Mouse (Mus musculus) MEL (cell line): ENCODE results near the gene Tpcn2. TPM values are rescaled to one million over a fixed set of nuclear protein-coding genes. Genes with fewer than 3 reads are reported as not detected.

Experiments used
- DNase-seq: peaks from one replicate; pipeline ENCODE4 v3.0.0; 2011; ENCODE audit warnings: low read depth, low spot score
- H3K27ac ChIP-seq: 2 replicates; pipeline ENCODE4 v1.5.1; 2012; ENCODE audit warnings: low read depth, mild to moderate bottlenecking, control low read depth, low read length, moderate library complexity; ENCODE audit not compliant: control insufficient read depth
- H3K27me3 ChIP-seq, 2 experiments: fragments of 150-350 bp in 1 of 2; sonication (generic) in 1 of 2; 2 replicates each; pipeline ENCODE4 v1.6.1; 2012; ENCODE audit warnings: low read length in 2 of 2, mild to moderate bottlenecking in 2 of 2, improper control_type of control experiment in 1 of 2, moderate library complexity in 1 of 2; ENCODE audit not compliant: insufficient read depth in 2 of 2, control insufficient read depth in 1 of 2
- H3K36me3 ChIP-seq, 2 experiments: 2 replicates each; pipeline ENCODE4 v1.6.1; 2012 to 2014; ENCODE audit warnings: low read length in 2 of 2, improper control_type of control experiment in 1 of 2, inconsistent platforms in 1 of 2, mild to moderate bottlenecking in 1 of 2; ENCODE audit not compliant: insufficient read depth in 2 of 2, control insufficient read depth in 1 of 2
- H3K4me1 ChIP-seq, 2 experiments: fragments of 150-350 bp in 1 of 2; sonication (generic) in 1 of 2; 2 replicates each; pipeline ENCODE4 v1.6.1; 2012; ENCODE audit warnings: low read length in 2 of 2, improper control_type of control experiment in 1 of 2, mild to moderate bottlenecking in 1 of 2; ENCODE audit not compliant: insufficient read depth in 2 of 2, control insufficient read depth in 1 of 2
- H3K4me3 ChIP-seq, 2 experiments: fragments of 150-350 bp in 1 of 2; sonication (generic) in 1 of 2; 2 replicates each; pipeline ENCODE4 v1.5.1; 2012; ENCODE audit warnings: low read depth in 2 of 2, low read length in 2 of 2, mild to moderate bottlenecking in 2 of 2, moderate library complexity in 2 of 2, control low read depth in 1 of 2, improper control_type of control experiment in 1 of 2; ENCODE audit not compliant: control insufficient read depth in 1 of 2, insufficient read depth in 1 of 2
- H3K79me2 ChIP-seq: 2 replicates; pipeline ENCODE4 v1.6.1; 2012; ENCODE audit warnings: mild to moderate bottlenecking, low read length, moderate library complexity; ENCODE audit not compliant: control insufficient read depth, poor library complexity, insufficient read depth
- H3K9ac ChIP-seq: 2 replicates; pipeline ENCODE4 v1.6.1; 2012; ENCODE audit warnings: low read depth, mild to moderate bottlenecking, control low read depth, low read length, moderate library complexity; ENCODE audit not compliant: control insufficient read depth, poor library complexity, severe bottlenecking
- H3K9me3 ChIP-seq: fragments of 150-350 bp; sonication (generic); replicated peaks from 2 replicates; pipeline ENCODE4 v1.6.1; 2012; ENCODE audit warnings: mild to moderate bottlenecking, low read length, improper control_type of control experiment, moderate library complexity; ENCODE audit not compliant: insufficient read depth
- BHLHE40 ChIP-seq: IDR thresholded peaks from 2 replicates; pipeline ENCODE4 v1.6.1; 2012; ENCODE audit warnings: low read depth, mild to moderate bottlenecking, inconsistent platforms, low read length, improper control_type of control experiment, borderline replicate concordance
- E2F4 ChIP-seq: IDR thresholded peaks from 2 replicates; pipeline ENCODE4 v1.6.1; 2011; ENCODE audit warnings: low read depth, low read length, improper control_type of control experiment, borderline replicate concordance
- ELF1 ChIP-seq: IDR thresholded peaks from 2 replicates; pipeline ENCODE4 v1.6.1; 2014; ENCODE audit warnings: low read depth, mild to moderate bottlenecking, inconsistent platforms, low read length, improper control_type of control experiment, moderate library complexity
- EP300 ChIP-seq, 2 experiments: IDR thresholded peaks; 2 replicates each; pipeline ENCODE4 v1.6.1; 2011; ENCODE audit warnings: improper control_type of control experiment in 2 of 2, low read length in 2 of 2, low read depth in 1 of 2, mild to moderate bottlenecking in 1 of 2
- ETS1 ChIP-seq: IDR thresholded peaks from 2 replicates; pipeline ENCODE4 v1.6.1; 2012; ENCODE audit warnings: low read depth, mild to moderate bottlenecking, inconsistent platforms, low read length, improper control_type of control experiment, moderate library complexity
- GABPA ChIP-seq: IDR thresholded peaks from 2 replicates; pipeline ENCODE4 v1.6.1; 2012; ENCODE audit warnings: low read depth, mild to moderate bottlenecking, inconsistent platforms, low read length, improper control_type of control experiment, moderate library complexity
- JUND ChIP-seq: IDR thresholded peaks from 2 replicates; pipeline ENCODE4 v1.6.1; 2011; ENCODE audit warnings: low read depth, mild to moderate bottlenecking, improper control_type of control experiment, low read length
- MAFK ChIP-seq: IDR thresholded peaks from 2 replicates; pipeline ENCODE4 v1.6.1; 2011; ENCODE audit warnings: low read depth, mild to moderate bottlenecking, low read length, improper control_type of control experiment, borderline replicate concordance
- MAZ ChIP-seq: IDR thresholded peaks from 2 replicates; pipeline ENCODE4 v1.6.1; 2012; ENCODE audit warnings: low read depth, mild to moderate bottlenecking, inconsistent platforms, low read length, improper control_type of control experiment
- MEF2A ChIP-seq: IDR thresholded peaks from 2 replicates; pipeline ENCODE4 v1.6.1; 2014; ENCODE audit warnings: low read depth, mild to moderate bottlenecking, inconsistent platforms, low read length, improper control_type of control experiment; ENCODE audit not compliant: poor library complexity, insufficient replicate concordance, severe bottlenecking; ENCODE audit errors: extremely low read depth
- MXI1 ChIP-seq: IDR thresholded peaks from 2 replicates; pipeline ENCODE4 v1.6.1; 2011; ENCODE audit warnings: mild to moderate bottlenecking, low read depth, low read length, improper control_type of control experiment
- NRF1 ChIP-seq: IDR thresholded peaks from 2 replicates; pipeline ENCODE4 v1.6.1; 2014; ENCODE audit warnings: low read depth, mild to moderate bottlenecking, inconsistent platforms, low read length, improper control_type of control experiment, moderate library complexity; ENCODE audit not compliant: poor library complexity, insufficient read depth, severe bottlenecking
- POLR2A ChIP-seq, 2 experiments: IDR thresholded peaks; 2 replicates each; pipeline ENCODE4 v1.6.1; 2011 to 2012; ENCODE audit warnings: low read length in 2 of 2, mild to moderate bottlenecking in 2 of 2, control low read depth in 1 of 2, improper control_type of control experiment in 1 of 2, low read depth in 1 of 2, moderate library complexity in 1 of 2; ENCODE audit not compliant: control insufficient read depth in 1 of 2, insufficient read depth in 1 of 2, poor library complexity in 1 of 2
- POLR2AphosphoS2 ChIP-seq: IDR thresholded peaks from 2 replicates; pipeline ENCODE4 v1.6.1; 2011; ENCODE audit warnings: low read length, improper control_type of control experiment
- POLR2AphosphoS5 ChIP-seq: IDR thresholded peaks from 2 replicates; pipeline ENCODE4 v1.6.1; 2012; ENCODE audit warnings: low read depth, borderline replicate concordance, mild to moderate bottlenecking, inconsistent platforms, low read length, moderate library complexity, mixed read lengths
- RAD21 ChIP-seq: IDR thresholded peaks from 2 replicates; pipeline ENCODE4 v1.6.1; 2011; ENCODE audit warnings: mild to moderate bottlenecking, low read depth, low read length, improper control_type of control experiment
- TCF12 ChIP-seq: IDR thresholded peaks from 2 replicates; pipeline ENCODE4 v1.6.1; 2014; ENCODE audit warnings: low read depth, mild to moderate bottlenecking, inconsistent platforms, low read length, improper control_type of control experiment, moderate library complexity
- UBTF ChIP-seq: IDR thresholded peaks from 2 replicates; pipeline ENCODE4 v1.6.1; 2012; ENCODE audit warnings: low read depth, mild to moderate bottlenecking, inconsistent platforms, low read length, improper control_type of control experiment, moderate library complexity, borderline replicate concordance; ENCODE audit not compliant: insufficient read depth
- ZC3H11A ChIP-seq: IDR thresholded peaks from 2 replicates; pipeline ENCODE4 v1.6.1; 2012; ENCODE audit warnings: low read depth, mild to moderate bottlenecking, inconsistent platforms, low read length, improper control_type of control experiment
- ZNF384 ChIP-seq: IDR thresholded peaks from 2 replicates; pipeline ENCODE4 v1.6.1; 2012; ENCODE audit warnings: low read depth, mild to moderate bottlenecking, inconsistent platforms, low read length, improper control_type of control experiment
- polyA plus RNA-seq, 2 experiments: library from polyadenylated mRNA; stranded (reverse) in 1 of 2; unstranded in 1 of 2; fragments of >175 nt in 1 of 2; fragments of >200 nt in 1 of 2; gene quantifications; 2 replicates each; pipeline versions ENCODE4 v1.2.1 to v1.2.4; 2012; ENCODE audit warnings: low replicate concordance in 2 of 2, low read depth in 1 of 2; ENCODE audit not compliant: insufficient read length in 2 of 2, insufficient read depth in 1 of 2, missing spikeins in 1 of 2
- total RNA-seq: library from RNA; depleted of rRNA; stranded (reverse); fragments of 300-350 nt; gene quantifications from 2 replicates; pipeline ENCODE4 v1.2.3, GENCODE M21; 2012

The Tpcn2 gene
- total and polyA plus RNA-seq, 3 experiments, result 6.4 to 10.3 TPM; not detected in 1

DNA sequence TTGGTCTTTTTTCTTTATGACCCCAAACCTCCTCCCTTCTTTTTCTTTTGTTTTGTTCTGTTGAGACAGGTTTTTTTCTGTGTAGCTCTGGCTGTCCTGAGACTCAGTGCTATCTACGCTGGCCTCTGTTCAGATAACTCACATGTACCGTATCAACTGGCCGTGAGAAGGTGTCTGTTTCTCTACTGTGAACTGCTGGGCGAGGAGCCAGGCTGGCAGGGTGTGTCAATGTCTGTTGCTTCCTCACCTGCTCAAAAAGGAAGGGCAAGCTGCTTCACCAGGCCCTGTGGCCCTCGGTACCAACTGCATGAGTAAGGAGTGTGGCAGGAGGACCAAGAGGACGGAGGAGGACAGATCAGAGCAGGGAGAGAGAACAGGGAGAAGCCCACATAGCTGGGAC, 3.6 kb upstream of the Tpcn2 start:
- Histone ChIP-seq H3K27me3 (no peaks in the 10 kb centered on the region), H3K27ac (no peak overlapping the region), H3K4me1 (peaks cover 0 to 14% of the 10 kb centered on the region in 2 experiments; a peak in 3 of 4 replicates), H3K4me3 (no peak overlapping the region), H3K9ac (no peak overlapping the region), H3K36me3 (0 out of 4 replicates have a peak, but pooled peaks cover 0 to 2% of the 10 kb centered on the region in 2 experiments), H3K79me2 (peaks cover 2% of the 10 kb centered on the region), H3K9me3 (no peaks in the 10 kb centered on the region)
- peak; percentile 26 for DNase-seq
- TF ChIP-seq POLR2A (IDR thresholded peaks at IDR 0.05; ENCODE audit: control insufficient read depth in 1 of 2, insufficient read depth in 1 of 2, low read depth in 1 of 2, low read length in 2 of 2, poor library complexity in 1 of 2) (no peak), JUND (no peak), POLR2AphosphoS5 (no peak), ZNF384 (no peak), MXI1 (no peak), MEF2A (no peak), UBTF (no peak)

DNA sequence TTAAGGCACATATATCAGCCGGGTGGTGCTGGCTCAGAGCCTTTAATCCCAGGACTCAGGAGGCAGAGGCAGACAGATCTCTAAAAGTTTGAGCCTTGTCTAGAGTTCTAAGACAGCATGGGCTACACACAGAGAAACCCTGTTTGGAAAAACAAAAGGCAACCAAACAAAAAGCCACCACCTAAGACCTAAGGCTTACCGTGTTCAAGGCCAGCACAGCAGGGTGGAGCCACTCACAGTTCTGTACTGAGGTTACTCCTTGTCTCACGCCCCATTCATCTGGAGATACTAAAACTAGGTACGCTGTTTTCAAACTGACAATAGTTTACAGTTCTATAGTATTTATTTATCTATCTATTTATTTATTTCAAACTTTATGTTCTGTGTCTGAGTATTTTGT, 1.7 kb upstream of the Tpcn2 start:
- H3K27ac ChIP-seq, result no peak overlapping the region
- H3K36me3 ChIP-seq, result 0 out of 4 replicates have a peak, but pooled peaks cover 0 to 2% of the 10 kb centered on the region in 2 experiments
- no peaks in the 10 kb centered on the region for H3K9me3 ChIP-seq
- H3K9ac ChIP-seq, result no peak overlapping the region
- no peak for DNase-seq
- peaks cover 2% of the 10 kb centered on the region for H3K79me2 ChIP-seq
- no peaks in the 10 kb centered on the region for H3K27me3 ChIP-seq
- H3K4me1 ChIP-seq, result peaks cover 0 to 14% of the 10 kb centered on the region in 2 experiments; a peak in 3 of 4 replicates
- no peak overlapping the region for H3K4me3 ChIP-seq
- TF ChIP-seq BHLHE40 (no peak), POLR2AphosphoS2 (no peak)

- Histone ChIP-seq H3K79me2 (peaks cover 2% of the 10 kb centered on the region), H3K9ac (no peak overlapping the region), H3K27ac (no peak overlapping the region), H3K27me3 (no peaks in the 10 kb centered on the region), H3K4me3 (no peak overlapping the region), H3K4me1 (peaks cover 0 to 14% of the 10 kb centered on the region in 2 experiments; a peak in 3 of 4 replicates), H3K36me3 (0 out of 4 replicates have a peak, but pooled peaks cover 0 to 2% of the 10 kb centered on the region in 2 experiments), H3K9me3 (no peaks in the 10 kb centered on the region)
- TF ChIP-seq ETS1, result no peak
- no peak for TF ChIP-seq EP300 (IDR thresholded peaks at IDR 0.05; ENCODE audit: low read depth in 1 of 2, low read length in 2 of 2)
- no peak for TF ChIP-seq MAZ
- no peak for TF ChIP-seq MAFK
- no peak for TF ChIP-seq E2F4
- no peak for TF ChIP-seq GABPA
- no peak for TF ChIP-seq BHLHE40
- TF ChIP-seq POLR2A (IDR thresholded peaks at IDR 0.05; ENCODE audit: control insufficient read depth in 1 of 2, insufficient read depth in 1 of 2, low read depth in 1 of 2, low read length in 2 of 2, poor library complexity in 1 of 2), result no peak
- no peak for TF ChIP-seq MXI1
- no peak for TF ChIP-seq TCF12
- TF ChIP-seq RAD21, result no peak
- no peak for TF ChIP-seq ELF1
- no peak for TF ChIP-seq MEF2A
- TF ChIP-seq NRF1, result no peak
- no peak for TF ChIP-seq UBTF
- no peak for TF ChIP-seq JUND
- TF ChIP-seq ZC3H11A, result no peak
- no peak for TF ChIP-seq ZNF384
- no peak for DNase-seq
Observed at GRCm38 (mm10) chr7:145284293-145284692, 482 bp upstream of the Tpcn2 start.
